8 mouse cellular contexts compared by ENCODE assay signal in genomic region chr13:69739091-69739758, GRCm38 (mm10). TPM values are rescaled to one million over a fixed set of nuclear protein-coding genes. Genes with fewer than 3 reads are reported as not detected.
DNase-seq lines count a peak whose midpoint lies in the region; ATAC-seq and TF ChIP-seq lines count a peak whose summit lies in the region.

No protein-coding gene starts in this region.

- ATAC-seq in erythroblast, adult 5-6 weeks (replicated peaks; ENCODE audit: low FRiP score, poor library complexity, severe bottlenecking) = no peak
- peak; percentile 58 for ATAC-seq in heart, embryonic 12.5 days (ENCODE audit: insufficient number of reproducible peaks, low FRiP score)
- peak; percentile 85 for ATAC-seq in midbrain, embryonic 11.5 days (ENCODE audit: low FRiP score)

- peak overlapping the region; percentile 99 for H3K4me2 ChIP-seq in heart, embryonic 12.5 days
- H3K4me2 ChIP-seq in midbrain, embryonic 11.5 days = peak overlapping the region; percentile 95

- H3K27ac ChIP-seq in heart, embryonic 12.5 days (ENCODE audit: poor library complexity, severe bottlenecking) = no peak overlapping the region
- H3K27ac ChIP-seq in midbrain, embryonic 11.5 days (ENCODE audit: low read depth, low read length) = peak overlapping the region; percentile 76

- H3K27me3 ChIP-seq in erythroblast, embryonic 14.5 days (ENCODE audit: control insufficient read depth) = peaks cover 48% of the 10 kb centered on the region
- H3K27me3 ChIP-seq in E14TG2a.4 (ENCODE audit: insufficient read depth, low read length) = peaks cover 76% of the 10 kb centered on the region
- peaks cover 56% of the 10 kb centered on the region for H3K27me3 ChIP-seq in heart, embryonic 12.5 days (replicated peaks)
- H3K27me3 ChIP-seq in midbrain, embryonic 11.5 days (ENCODE audit: control insufficient read depth, insufficient read depth, low read length) = peaks cover 13% of the 10 kb centered on the region

- H3K4me3 ChIP-seq in erythroblast, embryonic 14.5 days (replicated peaks) = peak overlapping the region; percentile 50
- peak overlapping the region; percentile 83 for H3K4me3 ChIP-seq in E14TG2a.4 (replicated peaks; ENCODE audit: low read length)
- peak overlapping the region; percentile 66 for H3K4me3 ChIP-seq in heart, embryonic 12.5 days
- H3K4me3 ChIP-seq in midbrain, embryonic 11.5 days (ENCODE audit: low read depth, low read length) = peak overlapping the region; percentile 66

- H3K36me3 ChIP-seq in erythroblast, embryonic 14.5 days (ENCODE audit: control insufficient read depth) = no peaks in the 10 kb centered on the region
- H3K36me3 ChIP-seq in E14TG2a.4 (ENCODE audit: insufficient read depth, low read length) = no peaks in the 10 kb centered on the region
- H3K36me3 ChIP-seq in heart, embryonic 12.5 days = no peaks in the 10 kb centered on the region
- no peaks in the 10 kb centered on the region for H3K36me3 ChIP-seq in midbrain, embryonic 11.5 days (ENCODE audit: control insufficient read depth, insufficient read depth, low read length)

- TF ChIP-seq CTCF in E14TG2a.4 (conservative IDR thresholded peaks at IDR 0.05; ENCODE audit: low read length) = no peak

- H3K4me1 ChIP-seq in erythroblast, embryonic 14.5 days (ENCODE audit: control insufficient read depth) = no peaks in the 10 kb centered on the region
- H3K4me1 ChIP-seq in E14TG2a.4 (replicated peaks; ENCODE audit: low read depth, low read length) = peaks cover 20% of the 10 kb centered on the region
- peaks cover 12% of the 10 kb centered on the region for H3K4me1 ChIP-seq in heart, embryonic 12.5 days (replicated peaks)
- H3K4me1 ChIP-seq in midbrain, embryonic 11.5 days (ENCODE audit: control insufficient read depth, insufficient read depth, low read length) = peaks cover 11% of the 10 kb centered on the region

- no peaks in the 10 kb centered on the region for H3K9me3 ChIP-seq in erythroblast, embryonic 14.5 days (ENCODE audit: control insufficient read depth, low read length)
- H3K9me3 ChIP-seq in E14TG2a.4 (ENCODE audit: low read length) = peaks cover 11% of the 10 kb centered on the region
- no peaks in the 10 kb centered on the region for H3K9me3 ChIP-seq in heart, embryonic 12.5 days (replicated peaks)
- H3K9me3 ChIP-seq in midbrain, embryonic 11.5 days (ENCODE audit: control insufficient read depth, low read length) = no peaks in the 10 kb centered on the region

- WGBS in heart, embryonic 12.5 days = under 1% methylated on average over 78 of the region's 78 CpGs
- WGBS in midbrain, embryonic 11.5 days = under 1% methylated on average over 63 of the region's 78 CpGs

- peak overlapping the region; percentile 81 for H3K9ac ChIP-seq in heart, embryonic 12.5 days
- peak overlapping the region; percentile 75 for H3K9ac ChIP-seq in midbrain, embryonic 11.5 days (ENCODE audit: low read length)

- DNase-seq in cerebellum, postnatal 25 days = peak; percentile 73 to 84
- DNase-seq in layer of hippocampus, postnatal 14 days (ENCODE audit: low spot score in 2 of 2) = peak; percentile 46 to 55
- peak; percentile 95 for DNase-seq in midbrain, embryonic 11.5 days (ENCODE audit: low spot score, missing footprints)
- DNase-seq in testis, postnatal 10 days (ENCODE audit: low spot score) = peak; percentile 52

RNA-seq across cellular contexts. Expression of gene Ube2ql1, which starts 0.5 kb away (rescaled TPM):
- not detected in 2 replicates for polyA plus RNA-seq in erythroblast, embryonic 14.5 days (2012)
- not detected in 2 replicates for total RNA-seq in erythroblast, adult 5-6 weeks (2015; ENCODE audit: low replicate concordance)
- total RNA-seq in erythroblast, adult 5-6 weeks (2017; ENCODE audit: low replicate concordance) = not detected in 2 replicates
- 0.54 and 0.70 TPM in 2 replicates for polyA plus RNA-seq in heart, embryonic 12.5 days (2016; fragmentation: Nextera tagmentation; extraction: Ambion mirVana)
- 100 to 1,000 TPM; 183 to 189 TPM for total RNA-seq in layer of hippocampus, postnatal 14 days (2021)
- 7.2 TPM in 2 replicates for polyA plus RNA-seq in midbrain, embryonic 11.5 days (2014; fragmentation: Nextera tagmentation; extraction: Ambion mirVana)
